ENCODE assay signal across 8 mouse cellular contexts in the genomic region with DNA sequence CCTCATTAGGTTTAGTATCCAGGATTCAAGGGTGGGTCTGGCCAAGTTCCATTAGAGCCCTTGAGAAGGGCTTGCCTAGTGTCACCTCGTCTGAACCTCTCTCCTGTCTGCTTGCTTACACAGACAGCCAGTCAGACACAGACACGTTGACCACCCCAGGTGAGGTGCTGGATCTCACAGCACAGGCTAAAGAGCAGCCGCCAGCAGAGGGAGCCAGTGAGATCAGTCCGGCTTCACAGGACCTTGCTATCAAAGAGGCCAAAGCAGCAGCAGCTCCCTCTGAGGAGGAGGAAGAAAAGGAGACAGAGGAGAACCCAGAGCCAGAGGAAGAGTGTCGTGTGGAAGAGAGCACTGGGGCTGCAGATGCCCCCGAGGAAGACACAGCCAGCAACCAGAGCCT. TPM values are rescaled to one million over a fixed set of nuclear protein-coding genes. Genes with fewer than 3 reads are reported as not detected.
DNase-seq lines count a peak whose midpoint lies in the region; ATAC-seq lines count a peak whose summit lies in the region.

No protein-coding gene starts in this region.

- peaks cover 30% of the 10 kb centered on the region for H3K36me3 ChIP-seq in intestine, embryonic 15.5 days
- H3K36me3 ChIP-seq in midbrain, embryonic 11.5 days (ENCODE audit: control insufficient read depth, insufficient read depth, low read length): no peaks in the 10 kb centered on the region

- H3K27ac ChIP-seq in intestine, embryonic 15.5 days: no peak overlapping the region
- no peak overlapping the region for H3K27ac ChIP-seq in midbrain, embryonic 11.5 days (ENCODE audit: low read depth, low read length)

- peak; percentile 87 for DNase-seq in ZHBTc4 (ENCODE audit: low read depth, low spot score)
- DNase-seq in gastrocnemius, postnatal 36 days: peak; percentile 75 to 76
- peak; percentile 72 to 81 for DNase-seq in left cerebral cortex, postnatal 14 days (ENCODE audit: low spot score in 2 of 2)
- DNase-seq in midbrain, embryonic 11.5 days (ENCODE audit: low spot score, missing footprints): peak; percentile 98
- DNase-seq in right cerebral cortex, postnatal 36 days (ENCODE audit: low spot score in 2 of 2): peak; percentile 66 to 75
- peak; percentile 76 for DNase-seq in yolk sac, embryonic 10.5 days (ENCODE audit: low spot score)

- no peaks in the 10 kb centered on the region for H3K27me3 ChIP-seq in intestine, embryonic 15.5 days (replicated peaks)
- H3K27me3 ChIP-seq in midbrain, embryonic 11.5 days (ENCODE audit: control insufficient read depth, insufficient read depth, low read length): no peaks in the 10 kb centered on the region

- intact Hi-C loops in gastrocnemius, postnatal 36 days (cut with DNase I): loop anchor here (5.0 kb wide), 1 partner anchor 494 kb away; no protein-coding TSS in a partner anchor
- intact Hi-C loops in left cerebral cortex, postnatal 14 days (cut with DNase I): no loop called here

- peak; percentile 61; the same call in 1 of the 2 replicates for ATAC-seq in common myeloid progenitor, adult 5-6 weeks (replicated peaks; ENCODE audit: low read depth, poor library complexity, severe bottlenecking)
- peak; percentile 61; the same call in 1 of the 2 replicates for ATAC-seq in intestine, embryonic 15.5 days
- peak; percentile 48; the same call in 1 of the 2 replicates for ATAC-seq in midbrain, embryonic 11.5 days (ENCODE audit: low FRiP score)

- WGBS in intestine, embryonic 15.5 days: 14% methylated on average over 6 of the region's 6 CpGs
- 18% methylated on average over 6 of the region's 6 CpGs for WGBS in midbrain, embryonic 11.5 days

- no peak overlapping the region for H3K4me2 ChIP-seq in intestine, embryonic 15.5 days (replicated peaks)
- H3K4me2 ChIP-seq in midbrain, embryonic 11.5 days: no peak overlapping the region

- no peak overlapping the region for H3K9ac ChIP-seq in intestine, embryonic 15.5 days
- no peak overlapping the region for H3K9ac ChIP-seq in midbrain, embryonic 11.5 days (ENCODE audit: low read length)

- no peaks in the 10 kb centered on the region for H3K9me3 ChIP-seq in intestine, embryonic 15.5 days
- H3K9me3 ChIP-seq in midbrain, embryonic 11.5 days (ENCODE audit: control insufficient read depth, low read length): no peaks in the 10 kb centered on the region

- no peak overlapping the region for H3K4me3 ChIP-seq in intestine, embryonic 15.5 days (replicated peaks)
- H3K4me3 ChIP-seq in midbrain, embryonic 11.5 days (ENCODE audit: low read depth, low read length): no peak overlapping the region

- peaks cover 8% of the 10 kb centered on the region; the same call in 1 of the 2 replicates for H3K4me1 ChIP-seq in intestine, embryonic 15.5 days (replicated peaks)
- H3K4me1 ChIP-seq in midbrain, embryonic 11.5 days (ENCODE audit: control insufficient read depth, insufficient read depth, low read length): no peaks in the 10 kb centered on the region

RNA-seq across cellular contexts. Expression of gene Ssr1, which starts 47.3 kb away (rescaled TPM):
- 123 and 138 TPM in 2 replicates for total RNA-seq in common myeloid progenitor, adult 5-6 weeks (2017)
- total RNA-seq in gastrocnemius, postnatal 36 days (2021): 10 to 100 TPM; 55.2 to 58.5 TPM
- 138 and 145 TPM in 2 replicates for polyA plus RNA-seq in intestine, embryonic 15.5 days (2015; fragmentation: Nextera tagmentation; extraction: Ambion mirVana)
- 10 to 100 TPM; 82.2 to 87.8 TPM for total RNA-seq in left cerebral cortex, postnatal 14 days (2021)
- polyA plus RNA-seq in midbrain, embryonic 11.5 days (2014; fragmentation: Nextera tagmentation; extraction: Ambion mirVana): 114 and 125 TPM in 2 replicates
